Mouse (Mus musculus): ENCODE measurements around the gene Rab19.

DNA sequence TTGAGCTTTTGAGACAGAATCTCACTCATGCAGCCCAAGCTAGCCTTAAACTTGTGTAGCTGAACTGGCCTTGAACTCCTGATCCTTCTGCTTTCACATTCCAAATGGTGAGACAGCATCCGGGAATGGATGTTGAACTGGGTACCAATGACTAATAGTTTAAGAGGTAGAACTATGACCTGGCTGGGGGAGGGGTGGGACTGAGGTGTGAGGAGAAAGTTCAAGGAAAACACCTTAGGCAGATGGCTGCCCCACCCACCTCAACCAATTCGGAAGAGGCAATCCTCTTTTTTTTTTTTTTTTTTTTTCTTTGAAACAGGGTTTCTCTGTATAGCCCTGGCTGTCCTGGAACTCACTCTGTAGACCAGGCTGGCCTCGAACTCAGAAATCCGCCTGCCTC lies 45.8 kb downstream of the Rab19 start:
- no peak for TF ChIP-seq CTCF (IDR thresholded peaks at IDR 0.05)
- no peak for TF ChIP-seq EP300 (IDR thresholded peaks at IDR 0.05)
